Mouse (Mus musculus): Measurements from ENCODE around the gene Megf8. TPM values are rescaled to one million over a fixed set of nuclear protein-coding genes. Genes with fewer than 3 reads are reported as not detected.

Megf8 gene
- total and polyA plus RNA-seq, 2 experiments from 2014 or later, result 15.6 to 103 TPM

- H3K4me2 ChIP-seq (ENCODE audit: low read depth, low read length, poor library complexity, severe bottlenecking), result peak overlapping the region; percentile 91
- peak overlapping the region; percentile 72; the same call in 1 of the 2 replicates for H3K4me3 ChIP-seq (ENCODE audit: low read depth, low read length)
- ATAC-seq (ENCODE audit: low FRiP score), result no peak
- no peaks in the 10 kb centered on the region for H3K27me3 ChIP-seq (ENCODE audit: insufficient read depth, low read length)
- H3K4me1 ChIP-seq (ENCODE audit: insufficient read depth, low read length), result peaks cover 6% of the 10 kb centered on the region; the same call in 1 of the 2 replicates
- H3K36me3 ChIP-seq (ENCODE audit: insufficient read depth, low read length), result peaks cover 36% of the 10 kb centered on the region
- no peak overlapping the region for H3K9ac ChIP-seq (replicated peaks; ENCODE audit: low read length, poor library complexity, severe bottlenecking)
- WGBS, result 78% methylated on average over 8 of the region's 8 CpGs
- DNase-seq (ENCODE audit: low spot score), result no peak
- no peak overlapping the region for H3K27ac ChIP-seq (ENCODE audit: low read depth, low read length)
- no peaks in the 10 kb centered on the region for H3K9me3 ChIP-seq (ENCODE audit: low read length)
- TF ChIP-seq CTCF (IDR thresholded peaks at IDR 0.05), result no peak
Measured at GRCm38 (mm10) chr7:25269545-25270271, 47.3 kb upstream of the Megf8 start.

DNA sequence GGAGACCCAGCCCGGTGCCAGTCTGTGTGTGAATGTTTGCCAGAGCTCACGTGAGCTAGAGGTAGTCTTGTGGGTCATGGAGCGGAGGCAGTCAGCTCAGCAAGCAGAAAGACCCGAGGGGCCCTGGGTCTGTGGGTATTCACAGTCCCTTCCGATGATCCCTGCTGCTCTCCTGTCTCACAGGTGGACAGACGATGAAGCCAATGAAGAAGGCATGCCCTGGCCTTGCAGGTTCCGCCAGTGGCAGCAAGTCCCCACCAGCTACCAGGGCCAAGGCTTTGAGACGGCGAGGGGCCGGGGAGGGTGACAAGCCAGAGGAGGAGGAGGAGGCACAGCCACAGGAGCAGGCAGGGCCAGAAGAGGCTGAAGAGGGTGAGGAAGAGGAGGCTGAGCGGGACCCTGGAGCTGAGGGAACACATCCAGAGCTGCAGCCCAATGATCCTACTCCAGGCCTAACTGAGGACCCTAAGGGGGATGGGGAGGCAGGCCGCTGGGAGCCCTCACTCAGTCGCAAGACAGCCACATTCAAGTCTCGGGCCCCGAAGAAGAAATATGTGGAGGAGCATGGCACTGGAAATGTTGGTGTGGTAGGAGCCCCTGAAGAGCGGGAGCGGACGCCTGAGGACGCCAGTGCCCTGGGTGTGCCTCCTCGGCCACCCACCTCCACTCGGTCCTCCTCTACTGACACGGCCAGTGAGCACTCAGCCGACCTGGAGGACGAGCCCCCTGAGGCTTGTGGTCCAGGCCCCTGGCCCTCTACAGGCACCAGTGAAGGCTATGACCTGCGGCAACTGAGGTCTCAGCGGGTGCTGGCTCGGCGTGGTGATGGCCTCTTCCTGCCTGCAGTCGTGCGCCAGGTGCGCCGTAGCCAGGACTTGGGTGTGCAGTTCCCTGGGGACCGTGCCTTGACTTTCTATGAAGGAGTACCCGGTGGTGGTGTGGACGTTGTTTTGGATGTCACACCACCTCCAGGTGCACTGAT is 46.0 kb upstream of the Megf8 start:
- WGBS, result 90% methylated on average over 35 of the region's 35 CpGs
- Histone ChIP-seq H3K4me2 (ENCODE audit: low read depth, low read length, poor library complexity, severe bottlenecking) (no peak overlapping the region), H3K27me3 (ENCODE audit: insufficient read depth, low read length) (no peaks in the 10 kb centered on the region), H3K4me1 (ENCODE audit: insufficient read depth, low read length) (peaks cover 6% of the 10 kb centered on the region; the same call in 1 of the 2 replicates), H3K27ac (ENCODE audit: low read depth, low read length) (no peak overlapping the region), H3K4me3 (ENCODE audit: low read depth, low read length) (no peak overlapping the region), H3K36me3 (ENCODE audit: insufficient read depth, low read length) (peaks cover 45% of the 10 kb centered on the region), H3K9me3 (ENCODE audit: low read length) (no peaks in the 10 kb centered on the region), H3K9ac (replicated peaks; ENCODE audit: low read length, poor library complexity, severe bottlenecking) (no peak overlapping the region)
- no peak for ATAC-seq (ENCODE audit: low FRiP score)
- no peak for DNase-seq (ENCODE audit: low spot score)
- no peak for TF ChIP-seq CTCF (IDR thresholded peaks at IDR 0.05)

DNA sequence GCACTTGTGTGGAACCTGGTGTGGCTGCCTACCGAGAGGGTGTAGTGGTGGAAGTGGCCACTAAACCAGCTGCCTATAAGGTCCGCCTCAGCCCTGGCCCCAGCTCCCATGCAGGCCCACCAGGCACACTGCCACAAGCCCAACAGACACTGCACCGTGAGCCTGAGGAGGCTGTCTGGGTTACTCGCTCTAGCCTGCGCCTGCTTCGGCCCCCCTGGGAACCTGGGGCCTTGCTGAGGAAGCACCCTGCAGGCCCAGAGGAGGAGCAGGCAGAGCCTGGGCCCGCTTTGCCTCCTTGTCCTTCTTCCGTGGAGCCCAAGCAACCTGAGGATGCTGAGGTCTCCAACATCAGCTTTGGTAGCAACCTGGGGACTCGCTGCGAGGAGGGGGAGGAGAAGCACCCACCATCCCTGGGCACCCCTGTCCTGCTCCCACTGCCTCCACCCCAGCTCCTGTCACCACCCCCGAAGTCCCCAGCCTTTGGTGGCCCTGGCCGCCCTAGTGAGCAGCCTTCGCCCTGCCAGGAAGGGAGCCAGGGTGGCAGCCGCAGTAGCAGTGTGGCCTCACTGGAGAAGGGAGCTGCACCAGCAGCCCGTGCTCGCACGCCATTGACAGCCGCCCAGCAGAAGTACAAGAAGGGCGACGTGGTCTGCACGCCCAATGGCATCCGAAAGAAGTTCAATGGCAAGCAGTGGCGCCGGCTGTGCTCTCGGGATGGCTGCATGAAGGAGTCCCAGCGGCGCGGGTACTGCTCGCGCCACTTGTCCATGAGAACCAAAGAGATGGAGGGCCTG is 45.1 kb upstream of the Megf8 start:
- no peak overlapping the region for H3K4me2 ChIP-seq (ENCODE audit: low read depth, low read length, poor library complexity, severe bottlenecking)
- H3K9ac ChIP-seq (replicated peaks; ENCODE audit: low read length, poor library complexity, severe bottlenecking), result no peak overlapping the region
- DNase-seq (ENCODE audit: low spot score), result no peak
- ATAC-seq (ENCODE audit: low FRiP score), result no peak
- WGBS, result 88% methylated on average over 30 of the region's 30 CpGs
- no peak for TF ChIP-seq CTCF (IDR thresholded peaks at IDR 0.05)
- no peak overlapping the region for H3K4me3 ChIP-seq (ENCODE audit: low read depth, low read length)
- H3K36me3 ChIP-seq (ENCODE audit: insufficient read depth, low read length), result peaks cover 45% of the 10 kb centered on the region
- H3K27me3 ChIP-seq (ENCODE audit: insufficient read depth, low read length), result no peaks in the 10 kb centered on the region
- H3K9me3 ChIP-seq (ENCODE audit: low read length), result no peaks in the 10 kb centered on the region
- peaks cover 6% of the 10 kb centered on the region; the same call in 1 of the 2 replicates for H3K4me1 ChIP-seq (ENCODE audit: insufficient read depth, low read length)
- H3K27ac ChIP-seq (ENCODE audit: low read depth, low read length), result no peak overlapping the region

GRCm38 (mm10) chr7:25272445-25273258 is 44.3 kb upstream of the Megf8 start:
- no peak for DNase-seq (ENCODE audit: low spot score)
- H3K27ac ChIP-seq (ENCODE audit: low read depth, low read length), result no peak overlapping the region
- WGBS, result 91% methylated on average over 38 of the region's 38 CpGs
- ATAC-seq (ENCODE audit: low FRiP score), result no peak
- no peak overlapping the region for H3K4me3 ChIP-seq (ENCODE audit: low read depth, low read length)
- no peaks in the 10 kb centered on the region for H3K9me3 ChIP-seq (ENCODE audit: low read length)
- H3K4me2 ChIP-seq (ENCODE audit: low read depth, low read length, poor library complexity, severe bottlenecking), result no peak overlapping the region
- H3K9ac ChIP-seq (replicated peaks; ENCODE audit: low read length, poor library complexity, severe bottlenecking), result no peak overlapping the region
- TF ChIP-seq CTCF (IDR thresholded peaks at IDR 0.05), result no peak
- peaks cover 9% of the 10 kb centered on the region; the same call in 1 of the 2 replicates for H3K4me1 ChIP-seq (ENCODE audit: insufficient read depth, low read length)
- no peaks in the 10 kb centered on the region for H3K27me3 ChIP-seq (ENCODE audit: insufficient read depth, low read length)
- peaks cover 45% of the 10 kb centered on the region for H3K36me3 ChIP-seq (ENCODE audit: insufficient read depth, low read length)
